Mouse (Mus musculus): Measurements from ENCODE around the gene Pdpk1.

- TF ChIP-seq CTCF (IDR thresholded peaks at IDR 0.05; ENCODE audit: borderline replicate concordance, insufficient read depth, low read depth, low read length), result no peak
- no peak for TF ChIP-seq POLR2A (IDR thresholded peaks at IDR 0.05; ENCODE audit: borderline replicate concordance, insufficient read depth, low read length)
Measured at GRCm38 (mm10) chr17:24045608-24046007, 105.1 kb downstream of the Pdpk1 start.
